Mouse (Mus musculus): Measurements from ENCODE around the gene Tpo.

Tpo gene

GRCm38 (mm10) chr12:30076316-30076715 is 56.1 kb downstream of the Tpo start:
- DNase-seq = no peak

GRCm38 (mm10) chr12:30069321-30069720 is 63.1 kb downstream of the Tpo start:
- peak; percentile 70 for DNase-seq

- no peak for DNase-seq
Measured at GRCm38 (mm10) chr12:30067806-30068205, 64.6 kb downstream of the Tpo start.

GRCm38 (mm10) chr12:30062118-30062505 is 70.3 kb downstream of the Tpo start:
- DNase-seq = no peak

- no peak for DNase-seq
Measured at GRCm38 (mm10) chr12:30061503-30062117, 70.8 kb downstream of the Tpo start.

- no peak for DNase-seq
Measured at GRCm38 (mm10) chr12:30058044-30058443, 74.4 kb downstream of the Tpo start.

- DNase-seq = no peak
Measured at GRCm38 (mm10) chr12:30054761-30055540, 77.5 kb downstream of the Tpo start.

GRCm38 (mm10) chr12:30050235-30050634 is 82.2 kb downstream of the Tpo start:
- peak; percentile 58 for DNase-seq

GRCm38 (mm10) chr12:30049818-30050217 is 82.6 kb downstream of the Tpo start:
- no peak for DNase-seq

GRCm38 (mm10) chr12:30048848-30049247 is 83.6 kb downstream of the Tpo start:
- no peak for DNase-seq

- DNase-seq = peak; percentile 71
Measured at GRCm38 (mm10) chr12:30040150-30040549, 92.3 kb downstream of the Tpo start.

- DNase-seq = peak; percentile 61
Measured at GRCm38 (mm10) chr12:30039565-30039964, 92.9 kb downstream of the Tpo start.

- DNase-seq = no peak
Measured at GRCm38 (mm10) chr12:30036569-30037055, 95.8 kb downstream of the Tpo start.

- no peak for DNase-seq
Measured at GRCm38 (mm10) chr12:30035841-30036568, 96.4 kb downstream of the Tpo start.

GRCm38 (mm10) chr12:30035406-30035805 is 97.0 kb downstream of the Tpo start:
- DNase-seq = no peak

- no peak for DNase-seq
Measured at GRCm38 (mm10) chr12:30034681-30035080, 97.7 kb downstream of the Tpo start.

- no peak for DNase-seq
Measured at GRCm38 (mm10) chr12:30030571-30030970, 101.9 kb downstream of the Tpo start.

GRCm38 (mm10) chr12:30029111-30029510 is 103.3 kb downstream of the Tpo start:
- no peak for DNase-seq

GRCm38 (mm10) chr12:30027721-30028340 is 104.6 kb downstream of the Tpo start:
- no peak for DNase-seq

GRCm38 (mm10) chr12:30024264-30024825 is 108.1 kb downstream of the Tpo start:
- DNase-seq = no peak

- peak; percentile 56 for DNase-seq
Measured at GRCm38 (mm10) chr12:30023491-30023890, 108.9 kb downstream of the Tpo start.

GRCm38 (mm10) chr12:30020447-30020846 is 112.0 kb downstream of the Tpo start:
- no peak for DNase-seq

GRCm38 (mm10) chr12:30017131-30017530 is 115.3 kb downstream of the Tpo start:
- no peak for DNase-seq
